Mouse (Mus musculus): ENCODE data around the gene Nfib. TPM values are rescaled to one million over a fixed set of nuclear protein-coding genes. Genes with fewer than 3 reads are reported as not detected.

The Nfib gene
- total and polyA plus RNA-seq, 3 experiments, result 0.04 to 0.11 (median 0.09) TPM

GRCm38 (mm10) chr4:82405791-82406190, 299.8 kb downstream of the Nfib start:
- no peak for TF ChIP-seq POLR2A (IDR thresholded peaks at IDR 0.05; ENCODE audit: low read depth, low read length)
- no peak for TF ChIP-seq BHLHE40 (IDR thresholded peaks at IDR 0.05; ENCODE audit: low read depth, low read length)
- no peak for TF ChIP-seq NRF1 (IDR thresholded peaks at IDR 0.05; ENCODE audit: low read depth, low read length)
- no peak for TF ChIP-seq CTCF (conservative IDR thresholded peaks at IDR 0.05 in 1 of 2, IDR thresholded peaks at IDR 0.05 in 1 of 2; ENCODE audit: low read depth in 2 of 2, low read length in 2 of 2)
- TF ChIP-seq CHD1 (IDR thresholded peaks at IDR 0.05; ENCODE audit: low read depth, low read length), result no peak
- TF ChIP-seq TBP (conservative IDR thresholded peaks at IDR 0.05; ENCODE audit: low read depth, low read length), result no peak
- TF ChIP-seq MXI1 (IDR thresholded peaks at IDR 0.05; ENCODE audit: low read depth, low read length), result no peak
- TF ChIP-seq KAT2A (IDR thresholded peaks at IDR 0.05; ENCODE audit: insufficient replicate concordance, low read length), result no peak
- TF ChIP-seq NELFE (IDR thresholded peaks at IDR 0.05; ENCODE audit: low read depth, low read length), result no peak
- TF ChIP-seq ETS1 (conservative IDR thresholded peaks at IDR 0.05; ENCODE audit: low read depth, low read length), result no peak
- TF ChIP-seq RAD21 (IDR thresholded peaks at IDR 0.05; ENCODE audit: low read depth, low read length), result no peak
- no peak for TF ChIP-seq CHD2 (IDR thresholded peaks at IDR 0.05; ENCODE audit: low read length)
- TF ChIP-seq HCFC1 (IDR thresholded peaks at IDR 0.05; ENCODE audit: low read depth, low read length), result no peak
- TF ChIP-seq USF1 (IDR thresholded peaks at IDR 0.05; ENCODE audit: low read depth, low read length), result no peak
- H3K4me2 ChIP-seq (ENCODE audit: insufficient read depth, low read depth, poor library complexity, severe bottlenecking), result no peak overlapping the region
- no peaks in the 10 kb centered on the region for H3K9me3 ChIP-seq (replicated peaks; ENCODE audit: low read length)
- no peak overlapping the region for H3K27ac ChIP-seq (ENCODE audit: insufficient read depth, low read depth)
- no peaks in the 10 kb centered on the region for H3K4me1 ChIP-seq (ENCODE audit: control insufficient read depth in 1 of 2, insufficient read depth in 2 of 2)
- H3K79me2 ChIP-seq (replicated peaks; ENCODE audit: control insufficient read depth, extremely low read depth, insufficient read depth, poor library complexity, severe bottlenecking), result no peaks in the 10 kb centered on the region
- no peaks in the 10 kb centered on the region for H3K27me3 ChIP-seq (replicated peaks)
- no peak overlapping the region for H3K4me3 ChIP-seq (replicated peaks in 1 of 3; ENCODE audit: low read depth in 2 of 3, low read length in 2 of 3, poor library complexity in 1 of 3)
- H3K9ac ChIP-seq (ENCODE audit: insufficient read depth, low read depth), result no peak overlapping the region
- H3K36me3 ChIP-seq (replicated peaks in 1 of 2; ENCODE audit: control insufficient read depth in 1 of 2, insufficient read depth in 1 of 2, low read length in 1 of 2), result no peaks in the 10 kb centered on the region
- no peak for DNase-seq (ENCODE audit: extremely low read depth)
- in situ Hi-C loops (cut with MboI; ENCODE audit: low pct_ligation_motif_present, low pct_unique_long_range_greater_than_20kb, low sequenced_read_pairs), result loop anchor here (5.0 kb wide), 1 partner anchor 52 kb away; no protein-coding TSS in a partner anchor
- dilution Hi-C loops (cut with MboI; ENCODE audit: extremely low pct_ligation_motif_present, extremely low pct_unique_long_range_greater_than_20kb, low sequenced_read_pairs), result no loop called here

- no peak overlapping the region for H3K4me2 ChIP-seq (ENCODE audit: insufficient read depth, low read depth, poor library complexity, severe bottlenecking)
- dilution Hi-C loops (cut with MboI; ENCODE audit: extremely low pct_ligation_motif_present, extremely low pct_unique_long_range_greater_than_20kb, low sequenced_read_pairs) (no loop called here), in situ Hi-C loops (cut with MboI; ENCODE audit: low pct_ligation_motif_present, low pct_unique_long_range_greater_than_20kb, low sequenced_read_pairs) (no loop called here)
- H3K27ac ChIP-seq (ENCODE audit: insufficient read depth, low read depth), result no peak overlapping the region
- no peak overlapping the region for H3K4me3 ChIP-seq (replicated peaks in 1 of 3; ENCODE audit: low read depth in 2 of 3, low read length in 2 of 3, poor library complexity in 1 of 3)
- H3K9ac ChIP-seq (ENCODE audit: insufficient read depth, low read depth), result no peak overlapping the region
- H3K27me3 ChIP-seq (replicated peaks), result no peaks in the 10 kb centered on the region
- H3K4me1 ChIP-seq (ENCODE audit: control insufficient read depth in 1 of 2, insufficient read depth in 2 of 2), result peaks cover 0 to 4% of the 10 kb centered on the region in 2 experiments; a peak in 1 of 4 replicates
- TF ChIP-seq USF1 (IDR thresholded peaks at IDR 0.05; ENCODE audit: low read depth, low read length) (no peak), NRF1 (IDR thresholded peaks at IDR 0.05; ENCODE audit: low read depth, low read length) (no peak), EP300 (IDR thresholded peaks at IDR 0.05; ENCODE audit: low read length) (no peak), USF2 (conservative IDR thresholded peaks at IDR 0.05; ENCODE audit: low read depth, low read length) (no peak), TCF12 (IDR thresholded peaks at IDR 0.05; ENCODE audit: low read depth, low read length) (no peak), ELF1 (IDR thresholded peaks at IDR 0.05; ENCODE audit: low read depth, low read length) (no peak), MXI1 (IDR thresholded peaks at IDR 0.05; ENCODE audit: low read depth, low read length) (no peak), SIN3A (IDR thresholded peaks at IDR 0.05; ENCODE audit: low read length) (no peak), MAFK (IDR thresholded peaks at IDR 0.05; ENCODE audit: insufficient replicate concordance, low read length) (no peak), HCFC1 (IDR thresholded peaks at IDR 0.05; ENCODE audit: low read depth, low read length) (no peak), JUN (IDR thresholded peaks at IDR 0.05; ENCODE audit: insufficient read depth, low read depth, low read length) (no peak), TBP (conservative IDR thresholded peaks at IDR 0.05; ENCODE audit: low read depth, low read length) (no peak), NELFE (IDR thresholded peaks at IDR 0.05; ENCODE audit: low read depth, low read length) (no peak), ETS1 (conservative IDR thresholded peaks at IDR 0.05; ENCODE audit: low read depth, low read length) (no peak), MEF2A (IDR thresholded peaks at IDR 0.05; ENCODE audit: borderline replicate concordance, low read depth, low read length) (no peak), UBTF (IDR thresholded peaks at IDR 0.05; ENCODE audit: low read depth, low read length) (no peak)
- no peaks in the 10 kb centered on the region for H3K36me3 ChIP-seq (replicated peaks in 1 of 2; ENCODE audit: control insufficient read depth in 1 of 2, insufficient read depth in 1 of 2, low read length in 1 of 2)
- H3K9me3 ChIP-seq (replicated peaks; ENCODE audit: low read length), result no peaks in the 10 kb centered on the region
- no peak for DNase-seq (ENCODE audit: extremely low read depth)
- H3K79me2 ChIP-seq (replicated peaks; ENCODE audit: control insufficient read depth, extremely low read depth, insufficient read depth, poor library complexity, severe bottlenecking), result no peaks in the 10 kb centered on the region
Observed at GRCm38 (mm10) chr4:82403975-82404651, 301.4 kb downstream of the Nfib start.

Data from CH12.LX (cell line).